Mouse (Mus musculus): ENCODE results near the gene Adamts7. TPM values are rescaled to one million over a fixed set of nuclear protein-coding genes. Genes with fewer than 3 reads are reported as not detected.

Gene Adamts7
- total and polyA plus RNA-seq, 2 experiments from 2014 or later: 2.9 to 10.4 TPM

- Histone ChIP-seq H3K9me3 (ENCODE audit: low read length) (no peaks in the 10 kb centered on the region), H3K36me3 (ENCODE audit: insufficient read depth, low read length) (no peaks in the 10 kb centered on the region), H3K4me1 (ENCODE audit: insufficient read depth, low read length) (no peaks in the 10 kb centered on the region), H3K4me2 (ENCODE audit: low read depth, low read length) (no peak overlapping the region), H3K4me3 (ENCODE audit: low read length) (no peak overlapping the region), H3K9ac (replicated peaks; ENCODE audit: low read length) (no peak overlapping the region), H3K27ac (no peak overlapping the region), H3K27me3 (ENCODE audit: insufficient read depth, low read length) (no peaks in the 10 kb centered on the region)
- DNase-seq (ENCODE audit: low spot score): no peak
- no peak for TF ChIP-seq CTCF (IDR thresholded peaks at IDR 0.05; ENCODE audit: low read depth)
- no peak for ATAC-seq
- WGBS: 50% methylated on average over 4 of the region's 4 CpGs
Measured at GRCm38 (mm10) chr9:90169965-90170364, 7.1 kb downstream of the Adamts7 start.

GRCm38 (mm10) chr9:90171421-90171820, 8.6 kb downstream of the Adamts7 start:
- H3K9ac ChIP-seq (replicated peaks; ENCODE audit: low read length): no peak overlapping the region
- H3K36me3 ChIP-seq (ENCODE audit: insufficient read depth, low read length): no peaks in the 10 kb centered on the region
- H3K4me1 ChIP-seq (ENCODE audit: insufficient read depth, low read length): no peaks in the 10 kb centered on the region
- WGBS: 98% methylated on average over 19 of the region's 19 CpGs
- no peaks in the 10 kb centered on the region for H3K9me3 ChIP-seq (ENCODE audit: low read length)
- H3K27ac ChIP-seq: no peak overlapping the region
- DNase-seq (ENCODE audit: low spot score): no peak
- no peak overlapping the region for H3K4me2 ChIP-seq (ENCODE audit: low read depth, low read length)
- ATAC-seq: no peak
- H3K27me3 ChIP-seq (ENCODE audit: insufficient read depth, low read length): no peaks in the 10 kb centered on the region
- no peak for TF ChIP-seq CTCF (IDR thresholded peaks at IDR 0.05; ENCODE audit: low read depth)
- no peak overlapping the region for H3K4me3 ChIP-seq (ENCODE audit: low read length)

- no peak for ATAC-seq
- 74% methylated on average over 8 of the region's 8 CpGs for whole genome bisulfite sequencing
Measured at GRCm38 (mm10) chr9:90172528-90173321, 9.9 kb downstream of the Adamts7 start.

GRCm38 (mm10) chr9:90173330-90173729, 10.5 kb downstream of the Adamts7 start:
- Histone ChIP-seq H3K4me3 (ENCODE audit: low read length) (no peak overlapping the region), H3K4me1 (ENCODE audit: insufficient read depth, low read length) (no peaks in the 10 kb centered on the region), H3K27me3 (ENCODE audit: insufficient read depth, low read length) (no peaks in the 10 kb centered on the region), H3K27ac (no peak overlapping the region), H3K4me2 (ENCODE audit: low read depth, low read length) (no peak overlapping the region), H3K9ac (replicated peaks; ENCODE audit: low read length) (no peak overlapping the region), H3K36me3 (ENCODE audit: insufficient read depth, low read length) (no peaks in the 10 kb centered on the region), H3K9me3 (ENCODE audit: low read length) (no peaks in the 10 kb centered on the region)
- ATAC-seq (no peak), DNase-seq (ENCODE audit: low spot score) (no peak)
- no peak for TF ChIP-seq CTCF (IDR thresholded peaks at IDR 0.05; ENCODE audit: low read depth)
- 86% methylated on average over 3 of the region's 3 CpGs for WGBS

More at GRCm38 (mm10) chr9:90172528-90173321, 9.9 kb downstream of the Adamts7 start:
- no peaks in the 10 kb centered on the region for H3K9me3 ChIP-seq (ENCODE audit: low read length)
- no peak overlapping the region for H3K4me2 ChIP-seq (ENCODE audit: low read depth, low read length)
- no peaks in the 10 kb centered on the region for H3K4me1 ChIP-seq (ENCODE audit: insufficient read depth, low read length)
- no peaks in the 10 kb centered on the region for H3K36me3 ChIP-seq (ENCODE audit: insufficient read depth, low read length)
- no peak for DNase-seq (ENCODE audit: low spot score)
- no peaks in the 10 kb centered on the region for H3K27me3 ChIP-seq (ENCODE audit: insufficient read depth, low read length)
- no peak overlapping the region for H3K9ac ChIP-seq (replicated peaks; ENCODE audit: low read length)
- H3K4me3 ChIP-seq (ENCODE audit: low read length): no peak overlapping the region
- TF ChIP-seq CTCF (IDR thresholded peaks at IDR 0.05; ENCODE audit: low read depth): no peak
- H3K27ac ChIP-seq: no peak overlapping the region

- no peak for TF ChIP-seq CTCF (IDR thresholded peaks at IDR 0.05; ENCODE audit: low read depth)
- DNase-seq (ENCODE audit: low spot score) (no peak), ATAC-seq (no peak)
- Histone ChIP-seq H3K9me3 (ENCODE audit: low read length) (no peaks in the 10 kb centered on the region), H3K4me3 (ENCODE audit: low read length) (no peak overlapping the region), H3K9ac (replicated peaks; ENCODE audit: low read length) (no peak overlapping the region), H3K4me1 (ENCODE audit: insufficient read depth, low read length) (no peaks in the 10 kb centered on the region), H3K27ac (no peak overlapping the region), H3K36me3 (ENCODE audit: insufficient read depth, low read length) (no peaks in the 10 kb centered on the region; the same call in 1 of the 2 replicates), H3K4me2 (ENCODE audit: low read depth, low read length) (no peak overlapping the region), H3K27me3 (ENCODE audit: insufficient read depth, low read length) (no peaks in the 10 kb centered on the region)
- 89% methylated on average over 5 of the region's 5 CpGs for WGBS
Measured at GRCm38 (mm10) chr9:90179409-90179808, 16.5 kb downstream of the Adamts7 start.

- Histone ChIP-seq H3K27me3 (ENCODE audit: insufficient read depth, low read length) (no peaks in the 10 kb centered on the region), H3K9me3 (ENCODE audit: low read length) (no peaks in the 10 kb centered on the region), H3K27ac (no peak overlapping the region), H3K4me3 (ENCODE audit: low read length) (no peak overlapping the region), H3K9ac (replicated peaks; ENCODE audit: low read length) (no peak overlapping the region), H3K36me3 (ENCODE audit: insufficient read depth, low read length) (no peaks in the 10 kb centered on the region; the same call in 1 of the 2 replicates), H3K4me2 (ENCODE audit: low read depth, low read length) (no peak overlapping the region), H3K4me1 (ENCODE audit: insufficient read depth, low read length) (no peaks in the 10 kb centered on the region)
- ATAC-seq (no peak), DNase-seq (ENCODE audit: low spot score) (no peak)
- TF ChIP-seq CTCF (IDR thresholded peaks at IDR 0.05; ENCODE audit: low read depth): no peak
- WGBS: 80% methylated on average over 6 of the region's 6 CpGs
Measured at GRCm38 (mm10) chr9:90181656-90182388, 19.0 kb downstream of the Adamts7 start.
